Mouse (Mus musculus): ENCODE results near the gene Ncmap. TPM values are rescaled to one million over a fixed set of nuclear protein-coding genes. Genes with fewer than 3 reads are reported as not detected.

Gene Ncmap
- polyA plus RNA-seq, 1 experiment from 2014 or later: 0.16 TPM

DNA sequence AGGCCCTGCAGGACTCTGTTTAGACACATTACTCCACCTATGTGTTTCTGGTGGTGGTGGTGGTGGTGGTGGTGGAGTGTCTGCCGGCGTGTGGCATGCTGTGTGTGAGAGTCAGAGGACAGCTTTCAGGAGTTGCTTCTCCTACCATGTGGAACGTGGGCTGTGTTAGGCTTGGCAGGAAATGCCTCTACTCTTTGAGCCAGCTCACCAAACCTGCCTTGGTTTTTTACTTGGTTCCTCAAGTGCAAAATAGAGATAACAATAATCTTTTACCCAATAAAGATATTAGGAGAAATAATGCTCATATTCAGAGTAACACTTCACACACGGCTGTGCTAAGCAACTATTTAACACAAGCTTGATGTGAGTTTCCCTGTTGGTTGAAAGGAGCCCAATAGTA lies 31.4 kb upstream of the Ncmap start:
- no peak for ATAC-seq (ENCODE audit: low read depth)
- WGBS (ENCODE audit: insufficient replicate concordance): 46% methylated on average over 4 of the region's 4 CpGs
- H3K4me2 ChIP-seq: no peak overlapping the region

DNA sequence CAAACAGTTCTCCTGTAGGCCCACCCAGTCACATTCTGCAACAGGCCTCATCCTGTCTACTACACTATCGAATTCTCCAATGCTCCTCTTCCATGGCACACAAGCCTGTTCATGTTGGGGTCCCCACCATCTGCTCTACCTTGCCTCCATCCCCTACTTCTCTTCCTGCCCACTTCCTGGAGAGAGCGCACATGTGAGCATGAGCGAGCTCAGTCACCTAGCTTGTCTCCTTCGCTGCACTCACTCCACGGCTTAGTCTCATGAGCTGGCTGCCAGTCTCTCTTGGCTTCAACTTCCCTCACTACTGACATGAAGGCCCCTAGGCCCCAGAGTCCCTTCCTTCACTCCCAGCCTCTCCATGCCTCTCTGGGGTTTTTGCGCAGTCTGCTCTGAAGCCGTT lies 28.6 kb upstream of the Ncmap start:
- Histone ChIP-seq H3K27ac (no peak overlapping the region), H3K4me1 (replicated peaks) (peaks cover 16% of the 10 kb centered on the region), H3K4me3 (replicated peaks) (no peak overlapping the region), H3K9me3 (replicated peaks) (no peaks in the 10 kb centered on the region), H3K27me3 (no peaks in the 10 kb centered on the region), H3K9ac (no peak overlapping the region), H3K36me3 (no peaks in the 10 kb centered on the region), H3K4me2 (no peak overlapping the region)
- WGBS (ENCODE audit: insufficient replicate concordance): 80% methylated on average over 7 of the region's 7 CpGs
- DNase-seq (no peak), ATAC-seq (ENCODE audit: low read depth) (no peak)

More for the DNA sequence above, 31.4 kb upstream of the Ncmap start:
- H3K9me3 ChIP-seq (replicated peaks): no peaks in the 10 kb centered on the region
- H3K4me3 ChIP-seq (replicated peaks): no peak overlapping the region
- H3K27ac ChIP-seq: no peak overlapping the region
- peaks cover 33% of the 10 kb centered on the region for H3K4me1 ChIP-seq (replicated peaks)
- no peaks in the 10 kb centered on the region; the same call in 1 of the 2 replicates for H3K27me3 ChIP-seq
- no peak for DNase-seq
- H3K9ac ChIP-seq: no peak overlapping the region
- no peaks in the 10 kb centered on the region for H3K36me3 ChIP-seq

DNA sequence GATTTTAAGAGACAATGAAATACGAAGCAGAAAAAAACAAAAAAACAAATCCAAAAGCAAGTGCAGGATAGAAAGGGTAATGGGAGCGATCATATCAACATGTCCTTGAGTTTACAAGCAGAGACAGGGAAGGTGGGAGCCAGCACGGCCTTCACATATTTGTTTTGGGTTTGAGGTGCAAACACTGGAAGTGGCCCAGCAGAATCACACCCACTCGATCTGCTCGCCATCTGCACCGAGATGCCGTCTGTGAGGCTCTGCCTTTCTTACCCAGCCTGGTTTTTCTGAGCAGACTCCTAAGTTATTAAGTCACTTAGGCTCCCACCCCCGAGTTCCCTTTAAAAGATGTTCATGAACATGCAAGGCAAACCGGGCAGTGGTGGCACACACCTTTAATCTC lies 27.6 kb upstream of the Ncmap start:
- H3K4me1 ChIP-seq (replicated peaks): peaks cover 16% of the 10 kb centered on the region
- no peaks in the 10 kb centered on the region for H3K9me3 ChIP-seq (replicated peaks)
- H3K27ac ChIP-seq: no peak overlapping the region
- H3K27me3 ChIP-seq: no peaks in the 10 kb centered on the region
- H3K4me3 ChIP-seq (replicated peaks): no peak overlapping the region
- ATAC-seq (ENCODE audit: low read depth): no peak
- WGBS (ENCODE audit: insufficient replicate concordance): 72% methylated on average over 9 of the region's 9 CpGs
- H3K4me2 ChIP-seq: no peak overlapping the region
- DNase-seq: no peak
- H3K9ac ChIP-seq: no peak overlapping the region
- H3K36me3 ChIP-seq: no peaks in the 10 kb centered on the region

DNA sequence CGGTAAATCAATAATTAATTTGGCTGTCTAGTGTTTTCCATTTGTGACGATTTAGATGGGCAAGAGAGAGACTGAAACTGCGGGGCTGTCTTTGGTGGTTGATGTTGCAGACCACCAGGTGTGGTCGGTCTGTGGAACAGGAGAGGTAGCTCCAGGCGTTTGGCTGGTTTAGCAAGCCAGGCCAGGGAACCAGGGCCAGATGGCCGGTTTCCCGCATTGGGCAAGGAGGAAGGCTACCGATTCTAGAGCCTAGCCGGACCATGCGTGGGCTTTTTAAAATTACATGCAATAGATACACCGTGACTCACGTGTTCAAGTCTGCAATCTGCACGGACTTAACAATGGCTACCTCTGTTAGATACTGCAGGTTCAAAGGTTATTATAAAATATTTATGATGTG lies 22.9 kb upstream of the Ncmap start:
- WGBS (ENCODE audit: insufficient replicate concordance): 89% methylated on average over 13 of the region's 13 CpGs
- Histone ChIP-seq H3K4me3 (replicated peaks) (no peak overlapping the region), H3K27me3 (no peaks in the 10 kb centered on the region), H3K9me3 (replicated peaks) (no peaks in the 10 kb centered on the region), H3K4me1 (replicated peaks) (peaks cover 3% of the 10 kb centered on the region), H3K9ac (no peak overlapping the region), H3K27ac (no peak overlapping the region), H3K4me2 (no peak overlapping the region), H3K36me3 (0 out of 2 replicates have a peak, but pooled peaks cover 3% of the 10 kb centered on the region)
- ATAC-seq (ENCODE audit: low read depth) (no peak), DNase-seq (no peak)

DNA sequence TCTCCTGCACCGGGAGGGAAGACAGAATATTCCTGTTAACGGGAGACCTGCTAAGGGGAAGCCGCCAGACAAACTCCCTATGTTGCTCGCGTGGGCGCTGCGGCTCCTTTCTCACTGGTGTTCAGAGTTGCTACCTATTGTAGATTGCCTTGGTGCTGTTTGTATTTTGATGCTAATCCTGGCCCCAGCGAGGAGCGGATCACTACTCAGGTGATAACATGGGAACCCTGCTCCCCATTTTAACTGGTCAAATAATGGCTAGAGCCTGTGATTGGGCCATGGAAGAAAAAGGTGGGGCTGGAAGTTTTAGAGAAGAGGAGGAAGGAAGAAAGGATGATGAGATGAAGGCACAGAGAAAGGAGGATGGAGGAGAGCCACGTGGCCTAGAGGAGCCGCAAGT lies 22.4 kb upstream of the Ncmap start:
- WGBS (ENCODE audit: insufficient replicate concordance): 85% methylated on average over 11 of the region's 11 CpGs

DNA sequence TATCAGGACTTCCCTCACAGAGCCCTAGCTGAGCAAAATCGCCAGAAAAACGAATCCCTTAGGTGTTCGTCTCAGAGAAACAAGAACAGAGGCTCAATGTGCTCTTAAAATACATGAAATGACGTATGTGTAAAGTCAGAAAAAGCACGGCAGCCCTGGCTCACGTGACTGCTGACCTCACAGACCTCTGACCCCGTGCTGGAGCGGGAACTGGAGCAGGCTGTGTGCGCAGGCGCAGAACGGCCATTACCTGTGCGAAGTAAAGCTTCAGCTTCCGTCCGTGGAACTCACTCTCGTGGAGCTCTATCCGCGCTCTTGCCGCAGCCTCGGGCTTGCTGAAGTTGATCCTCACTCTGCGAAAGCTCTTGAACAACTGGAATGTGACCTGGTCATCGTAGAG lies 22.0 kb upstream of the Ncmap start:
- no peaks in the 10 kb centered on the region for H3K27me3 ChIP-seq
- 0 out of 2 replicates have a peak, but pooled peaks cover 3% of the 10 kb centered on the region for H3K36me3 ChIP-seq
- H3K4me2 ChIP-seq: no peak overlapping the region
- no peak for ATAC-seq (ENCODE audit: low read depth)
- no peak overlapping the region for H3K4me3 ChIP-seq (replicated peaks)
- peaks cover 6% of the 10 kb centered on the region for H3K4me1 ChIP-seq (replicated peaks)
- DNase-seq: no peak
- no peak overlapping the region for H3K27ac ChIP-seq
- H3K9me3 ChIP-seq (replicated peaks): no peaks in the 10 kb centered on the region
- 85% methylated on average over 21 of the region's 21 CpGs for WGBS (ENCODE audit: insufficient replicate concordance)
- no peak overlapping the region for H3K9ac ChIP-seq

More for the DNA sequence above, 22.4 kb upstream of the Ncmap start:
- DNase-seq (no peak), ATAC-seq (ENCODE audit: low read depth) (no peak)
- Histone ChIP-seq H3K9me3 (replicated peaks) (no peaks in the 10 kb centered on the region), H3K9ac (no peak overlapping the region), H3K27ac (no peak overlapping the region), H3K4me2 (no peak overlapping the region), H3K4me1 (replicated peaks) (peaks cover 3% of the 10 kb centered on the region), H3K36me3 (0 out of 2 replicates have a peak, but pooled peaks cover 3% of the 10 kb centered on the region), H3K4me3 (replicated peaks) (no peak overlapping the region), H3K27me3 (no peaks in the 10 kb centered on the region)

DNA sequence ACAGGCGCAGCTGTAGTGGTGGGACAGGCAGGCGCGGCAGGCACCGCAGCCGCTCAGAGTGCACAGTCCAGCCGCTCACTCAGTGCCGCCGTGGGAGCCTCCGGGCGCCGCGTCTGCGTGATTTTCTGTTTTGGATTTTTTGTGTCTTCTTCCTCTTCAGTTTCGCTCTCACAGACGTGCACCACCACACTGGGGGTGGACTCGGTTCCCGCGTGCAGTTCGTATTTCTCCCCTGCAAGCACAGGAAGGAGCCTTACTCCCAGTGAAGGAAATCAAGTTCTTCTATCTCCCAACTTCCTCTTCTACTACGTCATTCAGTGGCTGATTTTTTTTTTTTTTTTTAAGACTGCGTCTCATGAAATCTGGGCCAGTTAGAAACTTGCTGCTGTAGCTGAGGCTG lies 18.3 kb upstream of the Ncmap start:
- 50% methylated on average over 21 of the region's 21 CpGs for WGBS (ENCODE audit: insufficient replicate concordance)
- Histone ChIP-seq H3K9ac (no peak overlapping the region), H3K36me3 (0 out of 2 replicates have a peak, but pooled peaks cover 7% of the 10 kb centered on the region), H3K27me3 (no peaks in the 10 kb centered on the region), H3K4me2 (0 out of 2 replicates have a peak overlapping the region, but pooled peaks have one; percentile 17), H3K9me3 (replicated peaks) (no peaks in the 10 kb centered on the region), H3K4me3 (replicated peaks) (no peak overlapping the region), H3K27ac (no peak overlapping the region), H3K4me1 (replicated peaks) (peaks cover 9% of the 10 kb centered on the region)
- DNase-seq: no peak
- ATAC-seq (ENCODE audit: low read depth): no peak

DNA sequence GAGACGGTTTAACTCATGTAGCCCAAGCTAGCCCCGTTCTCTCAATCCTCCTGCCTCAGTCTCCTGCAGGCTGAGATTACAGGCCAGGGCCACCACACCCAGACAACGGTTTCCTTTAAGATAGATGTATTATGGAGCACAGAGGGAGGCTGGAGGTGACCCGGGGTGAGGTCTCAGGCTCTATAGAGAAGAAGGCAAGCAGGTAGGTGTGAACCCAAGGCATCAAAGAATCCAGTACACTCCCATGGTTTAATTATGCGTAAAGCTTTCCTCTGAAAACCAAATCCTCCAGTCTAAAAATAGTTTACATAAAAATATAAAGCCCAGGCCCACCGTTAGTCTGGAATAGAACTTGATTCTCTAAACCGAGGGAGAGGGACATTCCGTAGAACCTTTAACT lies 15.5 kb upstream of the Ncmap start:
- no peak overlapping the region for H3K4me2 ChIP-seq
- H3K9me3 ChIP-seq (replicated peaks): no peaks in the 10 kb centered on the region
- no peak for DNase-seq
- H3K36me3 ChIP-seq: 0 out of 2 replicates have a peak, but pooled peaks cover 4% of the 10 kb centered on the region
- WGBS (ENCODE audit: insufficient replicate concordance): 61% methylated on average over 8 of the region's 8 CpGs
- no peak overlapping the region for H3K4me3 ChIP-seq (replicated peaks)
- ATAC-seq (ENCODE audit: low read depth): no peak
- peaks cover 9% of the 10 kb centered on the region for H3K4me1 ChIP-seq (replicated peaks)
- no peaks in the 10 kb centered on the region for H3K27me3 ChIP-seq
- H3K9ac ChIP-seq: no peak overlapping the region
- H3K27ac ChIP-seq: no peak overlapping the region

DNA sequence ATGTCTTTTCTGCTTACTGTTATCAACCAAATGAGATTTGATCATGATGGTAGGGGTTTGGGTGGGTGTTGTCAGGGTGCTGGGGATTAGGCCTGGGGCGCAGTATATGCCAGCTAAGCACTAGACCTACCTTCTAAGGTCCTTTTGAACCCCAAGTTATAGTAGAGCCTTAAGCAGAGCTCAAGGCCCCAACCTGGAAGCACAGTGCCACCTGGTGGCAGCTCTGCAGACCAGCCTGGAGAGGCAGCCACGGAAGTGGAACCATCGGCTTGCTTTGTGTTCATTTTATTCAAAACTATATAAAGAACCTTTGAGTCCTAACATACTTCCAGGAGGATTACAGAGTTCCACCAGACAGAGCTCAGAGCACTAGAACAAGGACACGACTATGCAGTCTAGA lies 13.6 kb upstream of the Ncmap start:
- peaks cover 11% of the 10 kb centered on the region for H3K4me1 ChIP-seq (replicated peaks)
- no peak overlapping the region for H3K4me2 ChIP-seq
- no peaks in the 10 kb centered on the region for H3K9me3 ChIP-seq (replicated peaks)
- ATAC-seq (ENCODE audit: low read depth): peak; percentile 64; the same call in 1 of the 2 replicates
- no peak overlapping the region for H3K4me3 ChIP-seq (replicated peaks)
- no peak overlapping the region for H3K27ac ChIP-seq
- H3K9ac ChIP-seq: no peak overlapping the region
- no peak for DNase-seq
- 0 out of 2 replicates have a peak, but pooled peaks cover 4% of the 10 kb centered on the region for H3K36me3 ChIP-seq
- WGBS (ENCODE audit: insufficient replicate concordance): 24% methylated on average over 4 of the region's 4 CpGs
- H3K27me3 ChIP-seq: no peaks in the 10 kb centered on the region

DNA sequence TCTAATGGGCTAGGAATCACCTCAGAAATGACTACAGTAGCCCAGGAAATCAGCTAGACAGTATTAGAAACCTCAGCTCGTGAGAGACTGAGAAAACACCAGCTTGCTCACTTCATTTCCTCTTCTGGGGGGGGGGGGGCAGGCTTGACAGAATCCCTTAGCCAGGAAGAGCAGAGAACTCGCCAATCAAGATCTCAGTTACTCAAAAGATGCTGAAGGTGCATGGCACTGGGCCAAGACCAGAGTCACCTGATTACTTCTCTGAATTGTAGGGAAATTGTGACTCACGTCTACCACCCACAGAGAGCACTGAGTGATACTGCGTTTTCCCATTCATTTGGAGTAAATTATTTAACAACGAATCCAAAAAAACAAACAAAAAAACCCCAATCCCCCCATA lies 8.2 kb upstream of the Ncmap start:
- peaks cover 1% of the 10 kb centered on the region; the same call in 1 of the 2 replicates for H3K27me3 ChIP-seq
- WGBS (ENCODE audit: insufficient replicate concordance): 51% methylated on average over 5 of the region's 5 CpGs
- peaks cover 37% of the 10 kb centered on the region for H3K4me1 ChIP-seq (replicated peaks)
- no peak for ATAC-seq (ENCODE audit: low read depth)
- H3K4me3 ChIP-seq (replicated peaks): no peak overlapping the region
- H3K4me2 ChIP-seq: no peak overlapping the region
- no peaks in the 10 kb centered on the region for H3K36me3 ChIP-seq
- no peak for DNase-seq
- no peak overlapping the region for H3K9ac ChIP-seq
- H3K27ac ChIP-seq: peak overlapping the region; percentile 42; the same call in 1 of the 2 replicates
- no peaks in the 10 kb centered on the region for H3K9me3 ChIP-seq (replicated peaks)

DNA sequence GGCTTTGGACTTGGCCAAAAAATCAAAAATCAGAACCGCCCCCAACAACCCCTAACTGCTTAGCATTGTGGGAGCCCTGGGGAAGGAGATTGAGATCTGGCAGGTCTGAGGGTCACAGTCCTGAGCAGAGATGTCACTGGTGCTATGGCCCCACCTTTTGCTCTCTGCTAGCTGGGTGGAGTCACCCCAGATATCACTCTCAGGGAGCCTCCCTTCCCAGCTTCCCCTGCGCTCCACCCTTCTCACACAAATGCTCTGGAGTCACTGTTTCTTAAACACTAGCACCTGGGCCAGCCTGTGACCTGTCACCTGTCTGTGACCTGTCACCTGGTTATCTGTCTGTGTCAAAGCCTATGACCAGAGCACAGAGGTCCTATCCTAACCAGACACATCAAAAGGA lies 6.9 kb upstream of the Ncmap start:
- H3K4me1 ChIP-seq (replicated peaks): peaks cover 39% of the 10 kb centered on the region
- peaks cover 10% of the 10 kb centered on the region for H3K27me3 ChIP-seq
- H3K27ac ChIP-seq: peak overlapping the region; percentile 51; the same call in 1 of the 2 replicates
- ATAC-seq (ENCODE audit: low read depth) (peak; percentile 98), DNase-seq (peak; percentile 33)
- WGBS (ENCODE audit: insufficient replicate concordance): 49% methylated on average over 2 of the region's 2 CpGs
- H3K9ac ChIP-seq: no peak overlapping the region
- H3K4me2 ChIP-seq: peak overlapping the region; percentile 49
- no peak overlapping the region for H3K4me3 ChIP-seq (replicated peaks)
- H3K36me3 ChIP-seq: no peaks in the 10 kb centered on the region
- no peaks in the 10 kb centered on the region for H3K9me3 ChIP-seq (replicated peaks)

DNA sequence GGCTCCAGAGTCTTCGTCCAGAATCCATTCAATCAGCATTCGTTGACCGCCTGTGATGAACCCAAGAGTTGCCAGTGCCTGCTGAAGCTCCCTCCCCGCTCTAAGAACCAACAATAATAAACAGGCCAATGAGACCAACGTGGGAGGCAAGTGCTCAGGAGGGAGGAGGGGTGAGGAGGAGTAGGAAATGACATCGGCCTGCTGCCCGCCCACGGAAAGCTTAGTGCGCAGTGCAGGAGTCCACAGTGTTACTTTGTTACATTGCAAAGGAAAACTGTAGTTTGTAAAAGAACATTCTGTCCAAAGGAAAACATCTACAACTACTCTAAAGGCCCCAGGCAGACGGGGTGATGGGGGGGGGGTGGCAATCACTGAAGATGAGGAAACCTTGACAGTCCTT lies 6.0 kb upstream of the Ncmap start:
- Histone ChIP-seq H3K4me1 (replicated peaks) (peaks cover 39% of the 10 kb centered on the region), H3K9me3 (replicated peaks) (no peaks in the 10 kb centered on the region), H3K4me3 (replicated peaks) (no peak overlapping the region), H3K4me2 (no peak overlapping the region), H3K36me3 (no peaks in the 10 kb centered on the region), H3K27ac (peak overlapping the region; percentile 51; the same call in 1 of the 2 replicates), H3K9ac (no peak overlapping the region), H3K27me3 (peaks cover 18% of the 10 kb centered on the region)
- DNase-seq (no peak), ATAC-seq (ENCODE audit: low read depth) (no peak)
- WGBS (ENCODE audit: insufficient replicate concordance): 81% methylated on average over 10 of the region's 10 CpGs

All from liver, embryonic 13.5 days (tissue).